Comparison of ENCODE assay signal across 14 mouse cellular contexts in the genomic region with DNA sequence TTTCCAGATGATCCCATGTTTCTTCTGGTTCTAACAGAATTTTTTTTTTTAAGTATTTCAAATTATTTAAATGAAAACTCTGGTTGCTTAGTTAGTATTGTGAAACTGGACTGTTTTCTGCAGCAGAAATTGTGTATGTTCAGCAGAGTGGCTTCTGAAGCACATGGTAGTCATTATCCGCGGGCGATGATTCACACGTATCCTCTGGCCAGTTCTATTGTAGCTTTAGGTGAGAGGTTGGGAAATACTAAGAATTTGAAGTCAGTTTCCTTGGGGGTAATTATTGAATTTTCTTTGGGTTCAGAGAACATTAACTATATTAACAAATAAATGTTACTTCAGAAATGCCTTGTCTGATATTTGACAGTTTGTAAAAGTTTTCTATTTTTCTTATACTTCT.
"Had no signal": no experiment of that assay in that cellular context is flagged by ENCODE, and none has a peak within 500 bp of the region (broad histone marks: within the 10 kb centered on the region; RNA-seq: fewer than 3 reads in every experiment).

No protein-coding gene starts in this region.

- H3K9ac ChIP-seq: kidney, embryonic 15.5 days; limb, embryonic 15.5 days; liver, embryonic 12.5 days; lung, embryonic 14.5 days; neural tube, embryonic 12.5 days had no signal

- H3K27me3 ChIP-seq: kidney, embryonic 15.5 days; limb, embryonic 15.5 days; liver, embryonic 12.5 days; neural tube, embryonic 12.5 days had no signal

- H3K4me2 ChIP-seq: kidney, embryonic 15.5 days; limb, embryonic 15.5 days; liver, embryonic 12.5 days; lung, embryonic 14.5 days; neural tube, embryonic 12.5 days had no signal

- H3K4me1 ChIP-seq: kidney, embryonic 15.5 days; limb, embryonic 15.5 days; liver, embryonic 12.5 days; midbrain, embryonic 10.5 days; neural tube, embryonic 12.5 days had no signal

- H3K9me3 ChIP-seq: kidney, embryonic 15.5 days; limb, embryonic 15.5 days; liver, embryonic 12.5 days; midbrain, embryonic 10.5 days; neural tube, embryonic 12.5 days had no signal

- H3K27ac ChIP-seq: kidney, embryonic 15.5 days; left cerebral cortex, adult 2 months; limb, embryonic 15.5 days; liver, embryonic 12.5 days; midbrain, embryonic 10.5 days; neural tube, embryonic 12.5 days had no signal

- ATAC-seq: liver, embryonic 12.5 days had no signal

- DNase-seq: kidney, postnatal 14 days; lung, embryonic 14.5 days; lung, postnatal 10 days; lung, postnatal 4 days; midbrain, embryonic 14.5 days; retina, postnatal 1 day; right cerebral cortex, postnatal 14 days; thymus, postnatal 36 days had no signal

- H3K4me3 ChIP-seq: kidney, embryonic 15.5 days; left cerebral cortex, adult 2 months; limb, embryonic 15.5 days; liver, embryonic 12.5 days; midbrain, embryonic 10.5 days; neural tube, embryonic 12.5 days had no signal

- H3K36me3 ChIP-seq: kidney, embryonic 15.5 days; limb, embryonic 15.5 days; liver, embryonic 12.5 days; neural tube, embryonic 12.5 days had no signal
